Mouse (Mus musculus) ES-E14 (cell line): ENCODE results near the gene Abca2. TPM values are rescaled to one million over a fixed set of nuclear protein-coding genes. Genes with fewer than 3 reads are reported as not detected.
A peak's percentile ranks its signal among the peaks of the same experiment; 100 is the strongest.

Experiments used
- DNase-seq: peaks from one replicate; pipeline ENCODE4 v3.0.0-alpha.2; 2013; ENCODE audit warnings: low read depth, low spot score
- H3K27ac ChIP-seq: 2 replicates; pipeline ENCODE4 v1.5.1; 2012; ENCODE audit warnings: low read depth, mild to moderate bottlenecking, low read length, moderate library complexity, mixed read lengths; ENCODE audit not compliant: poor library complexity, insufficient read depth, severe bottlenecking
- H3K36me3 ChIP-seq: 2 replicates; pipeline ENCODE4 v1.6.1; 2012; ENCODE audit warnings: mild to moderate bottlenecking, low read length, moderate library complexity, mixed read lengths; ENCODE audit not compliant: control insufficient read depth, poor library complexity, insufficient read depth, severe bottlenecking
- H3K4me1 ChIP-seq, 2 experiments: fragments of 150-350 bp in 1 of 2; sonication (generic) in 1 of 2; 2 replicates each; pipeline ENCODE4 v1.6.1; 2012; ENCODE audit warnings: low read length in 2 of 2, mild to moderate bottlenecking in 1 of 2, mixed read lengths in 1 of 2; ENCODE audit not compliant: control insufficient read depth in 2 of 2, insufficient read depth in 2 of 2, poor library complexity in 1 of 2
- H3K4me3 ChIP-seq, 2 experiments: fragments of 150-350 bp in 1 of 2; sonication (generic) in 1 of 2; 2 replicates each; pipeline ENCODE4 v1.5.1; 2012; ENCODE audit warnings: low read length in 2 of 2, low read depth in 1 of 2, mild to moderate bottlenecking in 1 of 2, mixed read lengths in 1 of 2; ENCODE audit not compliant: insufficient read depth in 1 of 2, poor library complexity in 1 of 2, severe bottlenecking in 1 of 2
- H3K9ac ChIP-seq: 2 replicates; pipeline ENCODE4 v1.6.1; 2012; ENCODE audit warnings: low read depth, mild to moderate bottlenecking, low read length, mixed read lengths; ENCODE audit not compliant: poor library complexity, insufficient read depth, severe bottlenecking
- H3K9me3 ChIP-seq: fragments of 150-350 bp; sonication (generic); 2 replicates; pipeline ENCODE4 v1.6.1; 2012; ENCODE audit warnings: low read depth, mild to moderate bottlenecking, low read length; ENCODE audit not compliant: control insufficient read depth, insufficient read depth
- CHD2 ChIP-seq: IDR thresholded peaks from 2 replicates; pipeline ENCODE4 v1.6.1; 2014; ENCODE audit warnings: mild to moderate bottlenecking, low read depth, low read length, inconsistent platforms
- HCFC1 ChIP-seq: IDR thresholded peaks from 2 replicates; pipeline ENCODE4 v1.6.1; 2012; ENCODE audit warnings: low read length, inconsistent platforms, borderline replicate concordance; ENCODE audit not compliant: insufficient read depth
- MAFK ChIP-seq: IDR thresholded peaks from 2 replicates; pipeline ENCODE4 v1.6.1; 2014; ENCODE audit warnings: mild to moderate bottlenecking, low read depth, low read length, inconsistent platforms; ENCODE audit not compliant: insufficient read depth
- ZC3H11A ChIP-seq: IDR thresholded peaks from 2 replicates; pipeline ENCODE4 v1.6.1; 2012; ENCODE audit warnings: low read depth, mild to moderate bottlenecking, inconsistent platforms, low read length, borderline replicate concordance
- ZNF384 ChIP-seq: IDR thresholded peaks from 2 replicates; pipeline ENCODE4 v1.6.1; 2012; ENCODE audit warnings: low read depth, low read length, inconsistent platforms
- in situ Hi-C, 2 experiments: fragments of 600-800 bp; cut with MboI; formaldehyde crosslinking; loops; one replicate each; pipeline ENCODE4 v1.15.1; 2025; ENCODE audit warnings: low sequenced_read_pairs in 2 of 2, inconsistent platforms in 1 of 2; ENCODE audit not compliant: unreplicated experiment in 2 of 2
- total RNA-seq: library from RNA; depleted of rRNA; stranded (reverse); fragments of 300-350 nt; gene quantifications from 2 replicates; pipeline ENCODE4 v1.2.3, GENCODE M21; 2012

Gene Abca2
- total RNA-seq, 1 experiment, result 12.6 TPM

DNA sequence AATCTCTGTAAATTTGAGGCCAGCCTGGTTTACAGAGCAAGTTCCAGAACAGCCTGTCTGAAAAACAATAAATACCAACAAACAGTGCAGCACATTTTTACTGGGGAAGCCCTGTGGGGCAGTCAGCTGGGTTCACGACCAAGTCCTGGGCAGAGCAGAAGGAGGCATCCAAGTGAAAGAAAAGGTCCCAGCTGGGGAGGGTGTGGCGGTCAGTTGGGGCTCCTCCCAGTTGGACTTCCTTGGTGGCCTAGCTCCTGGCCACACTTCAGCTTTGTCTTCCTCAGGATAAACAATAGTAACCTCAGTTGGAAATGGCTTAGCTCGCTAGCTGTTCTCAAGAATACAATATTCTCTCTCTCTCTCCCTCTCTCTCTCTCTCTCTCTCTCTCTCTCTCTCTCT lies 11.1 kb upstream of the Abca2 start:
- TF ChIP-seq ZC3H11A (no peak), MAFK (no peak), CHD2 (no peak), HCFC1 (no peak), ZNF384 (no peak)
- no peak overlapping the region for H3K9ac ChIP-seq
- no peaks in the 10 kb centered on the region for H3K36me3 ChIP-seq
- in situ Hi-C loops, result no loop called here
- H3K27ac ChIP-seq, result no peak overlapping the region
- no peaks in the 10 kb centered on the region for H3K9me3 ChIP-seq
- H3K4me3 ChIP-seq, result no peak overlapping the region
- DNase-seq, result no peak
- peaks cover 0 to 4% of the 10 kb centered on the region in 2 experiments; a peak in 2 of 4 replicates for H3K4me1 ChIP-seq

DNA sequence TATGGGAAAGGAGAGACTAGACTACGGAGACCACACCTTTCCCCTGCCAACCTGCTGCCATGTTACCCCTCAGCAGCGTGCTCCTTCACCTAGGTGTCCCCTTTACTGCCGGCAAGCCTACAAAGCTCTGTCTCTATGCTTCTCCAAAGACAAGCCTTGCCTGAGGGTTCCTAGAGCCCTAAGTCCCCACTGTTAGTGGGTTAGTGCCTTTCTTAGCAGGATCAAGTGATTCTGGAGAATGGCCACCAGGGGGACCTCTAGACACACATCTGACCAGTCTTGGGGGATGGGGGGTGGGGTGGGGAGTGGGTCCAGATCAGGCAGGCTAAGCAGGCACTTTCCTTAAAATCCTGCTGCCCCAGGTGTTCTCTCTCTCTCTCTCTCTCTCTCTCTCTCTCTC lies 6.6 kb upstream of the Abca2 start:
- TF ChIP-seq ZC3H11A, result 0 out of 2 replicates have a peak, but pooled peaks have one; percentile 22
- TF ChIP-seq ZNF384, result no peak
- Histone ChIP-seq H3K4me1 (peaks cover 0 to 8% of the 10 kb centered on the region in 2 experiments; a peak in 2 of 4 replicates), H3K9me3 (no peaks in the 10 kb centered on the region), H3K36me3 (no peaks in the 10 kb centered on the region), H3K4me3 (no peak overlapping the region), H3K27ac (no peak overlapping the region), H3K9ac (no peak overlapping the region)
- in situ Hi-C loops, result no loop called here
- DNase-seq, result peak; percentile 80

- Histone ChIP-seq H3K4me3 (no peak within 1 kb of the TSS), H3K27ac (no peak within 1 kb of the TSS), H3K4me1 (peaks cover 0 to 8% of the 10 kb centered on the region in 2 experiments; a peak in 2 of 4 replicates), H3K36me3 (no peaks in the 10 kb centered on the region), H3K9ac (no peak within 1 kb of the TSS), H3K9me3 (no peaks in the 10 kb centered on the region)
- in situ Hi-C loops, result no loop called here
- DNase-seq, result no peak
- no peak for TF ChIP-seq CHD2
- TF ChIP-seq MAFK, result no peak
- no peak for TF ChIP-seq HCFC1
- no peak for TF ChIP-seq ZNF384
- no peak for TF ChIP-seq ZC3H11A
Measured at GRCm38 (mm10) chr2:25422587-25423410, 5.7 kb upstream of the Abca2 start, which contains the start of gene Fut7. Gene Fut7, plus strand, starts transcription at chr2:25423267.

GRCm38 (mm10) chr2:25423626-25424025 lies 4.9 kb upstream of the Abca2 start:
- Histone ChIP-seq H3K9me3 (no peaks in the 10 kb centered on the region), H3K4me1 (peaks cover 0 to 8% of the 10 kb centered on the region in 2 experiments; a peak in 2 of 4 replicates), H3K36me3 (no peaks in the 10 kb centered on the region), H3K9ac (no peak overlapping the region), H3K4me3 (no peak overlapping the region), H3K27ac (no peak overlapping the region)
- DNase-seq, result no peak
- in situ Hi-C loops, result no loop called here
- TF ChIP-seq ZC3H11A (no peak), HCFC1 (no peak), CHD2 (no peak), ZNF384 (no peak), MAFK (no peak)
